Mouse (Mus musculus) CH12.LX (cell line): ENCODE data around the gene Slc6a11. TPM values are rescaled to one million over a fixed set of nuclear protein-coding genes. Genes with fewer than 3 reads are reported as not detected.
A peak's percentile ranks its signal among the peaks of the same experiment; 100 is the strongest.

Experiments
- DNase-seq: peaks from one replicate; pipeline ENCODE4 v3.0.0-alpha.2; 2013; ENCODE audit errors: extremely low read depth
- H3K27ac ChIP-seq: 2 replicates; pipeline ENCODE4 v1.5.1; 2012; ENCODE audit warnings: low read depth, mild to moderate bottlenecking, control low read depth, moderate library complexity; ENCODE audit not compliant: insufficient read depth
- H3K27me3 ChIP-seq: replicated peaks from 2 replicates; pipeline ENCODE3; 2012; ENCODE audit warnings: inconsistent platforms
- H3K36me3 ChIP-seq, 2 experiments: replicated peaks in 1 of 2; 2 replicates each; pipeline versions ENCODE3 to v1.6.1; 2012; ENCODE audit warnings: inconsistent platforms in 1 of 2, low read length in 1 of 2, mild to moderate bottlenecking in 1 of 2, mixed read lengths in 1 of 2, moderate library complexity in 1 of 2; ENCODE audit not compliant: control insufficient read depth in 1 of 2, insufficient read depth in 1 of 2
- H3K4me1 ChIP-seq, 2 experiments: 2 replicates each; pipeline ENCODE4 v1.6.1; 2012; ENCODE audit warnings: inconsistent platforms in 1 of 2, moderate library complexity in 1 of 2; ENCODE audit not compliant: insufficient read depth in 2 of 2, control insufficient read depth in 1 of 2
- H3K4me2 ChIP-seq: 2 replicates; pipeline ENCODE4 v1.6.1; 2012; ENCODE audit warnings: low read depth, mild to moderate bottlenecking, control low read depth; ENCODE audit not compliant: poor library complexity, insufficient read depth, severe bottlenecking
- H3K4me3 ChIP-seq, 3 experiments: fragments of 150-350 bp in 1 of 3; sonication (generic) in 1 of 3; replicated peaks in 1 of 3; 2 replicates each; pipeline versions ENCODE3 to v1.5.1; 2011 to 2012; ENCODE audit warnings: low read depth in 2 of 3, low read length in 2 of 3, mild to moderate bottlenecking in 2 of 3, moderate library complexity in 2 of 3, control low read depth in 1 of 3, improper control_type of control experiment in 1 of 3, inconsistent platforms in 1 of 3, mixed read lengths in 1 of 3; ENCODE audit not compliant: poor library complexity in 1 of 3
- H3K79me2 ChIP-seq: replicated peaks from 2 replicates; pipeline ENCODE4 v1.6.1; 2012; ENCODE audit warnings: mild to moderate bottlenecking, moderate library complexity; ENCODE audit not compliant: control insufficient read depth, poor library complexity, insufficient read depth, severe bottlenecking; ENCODE audit errors: extremely low read depth
- H3K9ac ChIP-seq: 2 replicates; pipeline ENCODE4 v1.6.1; 2012; ENCODE audit warnings: low read depth, mild to moderate bottlenecking, control low read depth, moderate library complexity; ENCODE audit not compliant: insufficient read depth
- H3K9me3 ChIP-seq: replicated peaks from 2 replicates; pipeline ENCODE3; 2012; ENCODE audit warnings: low read length, inconsistent platforms, mixed read lengths
- BHLHE40 ChIP-seq: IDR thresholded peaks from 2 replicates; pipeline ENCODE4 v1.6.1; 2011; ENCODE audit warnings: mild to moderate bottlenecking, low read depth, low read length, improper control_type of control experiment
- CHD1 ChIP-seq: IDR thresholded peaks from 2 replicates; pipeline ENCODE4 v1.6.1; 2012; ENCODE audit warnings: low read depth, low read length, improper control_type of control experiment, inconsistent platforms
- CTCF ChIP-seq, 2 experiments: IDR thresholded peaks in 1 of 2; conservative IDR thresholded peaks in 1 of 2; 2 replicates each; pipeline ENCODE4 v1.5.1; 2011 to 2012; ENCODE audit warnings: low read depth in 2 of 2, low read length in 2 of 2, improper control_type of control experiment in 1 of 2, inconsistent platforms in 1 of 2, mild to moderate bottlenecking in 1 of 2, moderate library complexity in 1 of 2
- ELF1 ChIP-seq: IDR thresholded peaks from 2 replicates; pipeline ENCODE4 v1.6.1; 2014; ENCODE audit warnings: low read depth, mild to moderate bottlenecking, inconsistent platforms, low read length, improper control_type of control experiment
- ETS1 ChIP-seq: conservative IDR thresholded peaks from 2 replicates; pipeline ENCODE4 v1.6.1; 2012; ENCODE audit warnings: low read depth, mild to moderate bottlenecking, inconsistent platforms, low read length, improper control_type of control experiment, moderate library complexity
- GABPA ChIP-seq: IDR thresholded peaks from 2 replicates; pipeline ENCODE4 v1.6.1; 2012; ENCODE audit warnings: low read depth, low read length, improper control_type of control experiment, inconsistent platforms; ENCODE audit not compliant: insufficient replicate concordance
- KAT2A ChIP-seq: IDR thresholded peaks from 2 replicates; pipeline ENCODE4 v1.6.1; 2012; ENCODE audit warnings: low read length, improper control_type of control experiment, inconsistent platforms; ENCODE audit not compliant: insufficient replicate concordance
- MAFK ChIP-seq: IDR thresholded peaks from 2 replicates; pipeline ENCODE4 v1.6.1; 2011; ENCODE audit warnings: low read length, improper control_type of control experiment; ENCODE audit not compliant: insufficient replicate concordance
- MAZ ChIP-seq: IDR thresholded peaks from 2 replicates; pipeline ENCODE4 v1.6.1; 2012; ENCODE audit warnings: low read depth, mild to moderate bottlenecking, inconsistent platforms, low read length, improper control_type of control experiment, moderate library complexity
- MEF2A ChIP-seq: IDR thresholded peaks from 2 replicates; pipeline ENCODE4 v1.6.1; 2014; ENCODE audit warnings: low read depth, mild to moderate bottlenecking, inconsistent platforms, low read length, improper control_type of control experiment, borderline replicate concordance
- MXI1 ChIP-seq: IDR thresholded peaks from 2 replicates; pipeline ENCODE4 v1.6.1; 2011; ENCODE audit warnings: mild to moderate bottlenecking, low read depth, low read length, improper control_type of control experiment
- NRF1 ChIP-seq: IDR thresholded peaks from 2 replicates; pipeline ENCODE4 v1.6.1; 2014; ENCODE audit warnings: low read depth, mild to moderate bottlenecking, inconsistent platforms, low read length, improper control_type of control experiment, moderate library complexity
- PAX5 ChIP-seq: IDR thresholded peaks from 2 replicates; pipeline ENCODE4 v1.6.1; 2012; ENCODE audit warnings: low read length, inconsistent platforms, mixed read lengths
- POLR2A ChIP-seq: IDR thresholded peaks from 2 replicates; pipeline ENCODE4 v1.6.1; 2011; ENCODE audit warnings: low read depth, mild to moderate bottlenecking, improper control_type of control experiment, low read length
- RCOR1 ChIP-seq: conservative IDR thresholded peaks from 2 replicates; pipeline ENCODE4 v1.6.1; 2012; ENCODE audit warnings: low read depth, mild to moderate bottlenecking, inconsistent platforms, low read length, improper control_type of control experiment
- TBP ChIP-seq: conservative IDR thresholded peaks from 2 replicates; pipeline ENCODE4 v1.6.1; 2011; ENCODE audit warnings: low read depth, low read length, improper control_type of control experiment
- TCF12 ChIP-seq: IDR thresholded peaks from 2 replicates; pipeline ENCODE4 v1.6.1; 2014; ENCODE audit warnings: low read depth, mild to moderate bottlenecking, inconsistent platforms, low read length, improper control_type of control experiment
- UBTF ChIP-seq: IDR thresholded peaks from 2 replicates; pipeline ENCODE4 v1.6.1; 2012; ENCODE audit warnings: low read depth, mild to moderate bottlenecking, inconsistent platforms, low read length, improper control_type of control experiment, moderate library complexity
- USF2 ChIP-seq: conservative IDR thresholded peaks from 2 replicates; pipeline ENCODE4 v1.6.1; 2011; ENCODE audit warnings: low read depth, low read length, improper control_type of control experiment
- ZMIZ1 ChIP-seq: IDR thresholded peaks from 2 replicates; pipeline ENCODE4 v1.6.1; 2012; ENCODE audit warnings: low read depth, mild to moderate bottlenecking, inconsistent platforms, low read length, improper control_type of control experiment
- dilution Hi-C: fragments of 300-500 bp; cut with MboI; formaldehyde crosslinking; loops from 2 replicates; pipeline ENCODE4 v1.14.3; 2020; ENCODE audit warnings: low sequenced_read_pairs; ENCODE audit not compliant: extremely low pct_unique_long_range_greater_than_20kb, extremely low pct_ligation_motif_present
- in situ Hi-C: fragments of 300-500 bp; cut with MboI; formaldehyde crosslinking; loops from 3 replicates; pipeline ENCODE4 v1.14.3; 2019; ENCODE audit warnings: low sequenced_read_pairs, low pct_ligation_motif_present, low pct_unique_long_range_greater_than_20kb, mixed read lengths
- polyA plus RNA-seq: library from polyadenylated mRNA; unstranded; fragments of >175 nt; gene quantifications from 2 replicates; pipeline ENCODE4 v1.2.1, GENCODE M21; 2012; ENCODE audit warnings: low read depth; ENCODE audit not compliant: insufficient read length
- total RNA-seq, 2 experiments: library from RNA; depleted of rRNA; stranded (reverse); fragments of 300-350 nt in 1 of 2; fragments of >200 nt in 1 of 2; gene quantifications; 2 replicates each; pipeline ENCODE4 v1.2.3; 2012 to 2014

The Slc6a11 gene
- total and polyA plus RNA-seq, 3 experiments: not detected

- Histone ChIP-seq H3K4me2 (no peak overlapping the region), H3K9ac (no peak overlapping the region), H3K36me3 (no peaks in the 10 kb centered on the region), H3K4me1 (no peaks in the 10 kb centered on the region), H3K9me3 (no peaks in the 10 kb centered on the region), H3K79me2 (no peaks in the 10 kb centered on the region), H3K4me3 (no peak overlapping the region), H3K27me3 (peaks cover 93% of the 10 kb centered on the region), H3K27ac (no peak overlapping the region)
- TF ChIP-seq KAT2A (no peak), CTCF (conservative IDR thresholded peaks at IDR 0.05 in 1 of 2, IDR thresholded peaks at IDR 0.05 in 1 of 2; ENCODE audit: low read depth in 2 of 2, low read length in 2 of 2) (peak in 1 of 2 experiments; percentile 36; a peak in 2 of 4 replicates)
- dilution Hi-C loops: no loop called here
- DNase-seq: no peak
- in situ Hi-C loops: no loop called here
These were observed 144.8 kb downstream of the Slc6a11 start for GRCm38 (mm10) chr6:114275800-114276199.

- no peak for DNase-seq
- H3K9me3 ChIP-seq: no peaks in the 10 kb centered on the region
- H3K4me3 ChIP-seq: no peak within 1 kb of the TSS
- H3K79me2 ChIP-seq: no peaks in the 10 kb centered on the region
- no peak within 1 kb of the TSS for H3K4me2 ChIP-seq
- H3K4me1 ChIP-seq: no peaks in the 10 kb centered on the region
- H3K9ac ChIP-seq: no peak within 1 kb of the TSS
- in situ Hi-C loops: no loop called here
- no peak within 1 kb of the TSS for H3K27ac ChIP-seq
- peaks cover 96% of the 10 kb centered on the region for H3K27me3 ChIP-seq
- TF ChIP-seq USF2 (no peak), BHLHE40 (no peak), MEF2A (no peak), ZMIZ1 (no peak), GABPA (no peak), MAZ (no peak), NRF1 (no peak), CTCF (conservative IDR thresholded peaks at IDR 0.05 in 1 of 2, IDR thresholded peaks at IDR 0.05 in 1 of 2; ENCODE audit: low read depth in 2 of 2, low read length in 2 of 2) (no peak), ELF1 (no peak), ETS1 (no peak), TCF12 (no peak), MAFK (no peak), RCOR1 (no peak), TBP (no peak), UBTF (no peak), POLR2A (no peak), PAX5 (no peak), MXI1 (no peak), CHD1 (no peak)
- TF ChIP-seq, all 38 proteins: peak for 0
- no peaks in the 10 kb centered on the region for H3K36me3 ChIP-seq
- dilution Hi-C loops: no loop called here
These were observed 151.6 kb downstream of the Slc6a11 start, which contains the start of gene Slc6a1 for GRCm38 (mm10) chr6:114282469-114283277. Gene Slc6a1 (plus strand): TSS chr6:114282635.
